Mouse (Mus musculus) mammary gland, adult 2 months (tissue): ENCODE data around the gene Chchd10. TPM values are rescaled to one million over a fixed set of nuclear protein-coding genes. Genes with fewer than 3 reads are reported as not detected.

Source experiments
- polyA plus RNA-seq: library from polyadenylated mRNA; depleted of rRNA; stranded (reverse); fragments of >200 nt; gene quantifications from 2 replicates; pipeline ENCODE4 v1.2.3, GENCODE M21; 2012; ENCODE audit warnings: low replicate concordance; rRNA removed

Gene Chchd10
- polyA plus RNA-seq: 802 and 1,034 TPM in 2 replicates

GRCm38 (mm10) chr10:75932891-75933290 lies at the start of gene Chchd10:
Chchd10 (plus strand) TSS chr10:75933130.

GRCm38 (mm10) chr10:75893089-75893750 lies 39.7 kb upstream of the Chchd10 start, which contains the start of gene Derl3:
Derl3 (plus strand) TSS chr10:75893413.

GRCm38 (mm10) chr10:75921026-75921725 lies 11.8 kb upstream of the Chchd10 start, which contains the start of gene Smarcb1:
Smarcb1 (minus strand) TSS chr10:75921617.

GRCm38 (mm10) chr10:75935680-75936541 lies 3.0 kb downstream of the Chchd10 start, which contains the start of gene Mmp11:
Mmp11 (minus strand) TSS chr10:75936496.

GRCm38 (mm10) chr10:75940520-75940919 lies 7.6 kb downstream of the Chchd10 start, which contains the start of gene Gm867:
Gm867 (minus strand) TSS chr10:75940672.

GRCm38 (mm10) chr10:75942736-75943477 lies 10.0 kb downstream of the Chchd10 start, which contains the start of gene Vpreb3:
Vpreb3 (plus strand) TSS chr10:75943057.

GRCm38 (mm10) chr10:75954381-75954811 lies 21.5 kb downstream of the Chchd10 start, which contains the start of gene Gm5134:
Gm5134 (plus strand) TSS chr10:75954514.

Other genes starting within 250 kb of the Chchd10 start
- 44.9 and 71.1 TPM in 2 replicates for gene Cabin1, start 168.8 kb upstream of the Chchd10 start, polyA plus RNA-seq
- gene Ddt, start 159.7 kb upstream of the Chchd10 start, polyA plus RNA-seq: 124 and 130 TPM in 2 replicates
- 0.80 TPM in 1 of 2 replicates, not detected in the other for gene Gm20441, start 152.2 kb upstream of the Chchd10 start, polyA plus RNA-seq
- gene Gstt3, start 151.7 kb upstream of the Chchd10 start, polyA plus RNA-seq: 29.5 and 31.8 TPM in 2 replicates
- 102 and 142 TPM in 2 replicates for gene Gstt1, start 134.5 kb upstream of the Chchd10 start, polyA plus RNA-seq
- gene Gstt4, start 110.6 kb upstream of the Chchd10 start, polyA plus RNA-seq: 0.13 TPM in 1 of 2 replicates, not detected in the other
- 154 and 183 TPM in 2 replicates for gene Gstt2, start 95.7 kb upstream of the Chchd10 start, polyA plus RNA-seq
- gene Mif, start 72.9 kb upstream of the Chchd10 start, polyA plus RNA-seq: 840 and 1,446 TPM in 2 replicates
- gene Derl3, start 39.7 kb upstream of the Chchd10 start, polyA plus RNA-seq: 3.8 and 13.0 TPM in 2 replicates
- 38.7 and 48.1 TPM in 2 replicates for gene Smarcb1, start 11.5 kb upstream of the Chchd10 start, polyA plus RNA-seq
- 32.1 and 37.9 TPM in 2 replicates for gene Mmp11, start 3.4 kb downstream of the Chchd10 start, polyA plus RNA-seq
- 0.37 TPM in 1 of 2 replicates, not detected in the other for gene Gm867, start 7.5 kb downstream of the Chchd10 start, polyA plus RNA-seq
- gene Vpreb3, start 9.9 kb downstream of the Chchd10 start, polyA plus RNA-seq: 42.7 and 65.7 TPM in 2 replicates
- gene Gm5134, start 21.4 kb downstream of the Chchd10 start, polyA plus RNA-seq: 0.27 and 0.53 TPM in 2 replicates
- gene Zfp280b, start 99.5 kb downstream of the Chchd10 start, polyA plus RNA-seq: 5.6 and 6.7 TPM in 2 replicates
- not detected in 2 replicates for gene Slc5a4b, start 177.8 kb downstream of the Chchd10 start, polyA plus RNA-seq
- not detected in 2 replicates for gene Slc5a4a, start 214.3 kb downstream of the Chchd10 start, polyA plus RNA-seq